Mouse (Mus musculus) ovary, postnatal 14 days (tissue): ENCODE measurements at regions not wholly inside any gene's neighbourhood (a gene's known extent, or its start where the extent isn't known, plus 50 kb on each side); places are given as distances from the start of the nearest gene placed in this dataset.

ENCODE experiments used
- DNase-seq: peaks from one replicate; pipeline ENCODE4 v3.0.0; 2022; ENCODE audit warnings: low spot score

- DNase-seq: no peak
Observed at GRCm38 (mm10) chr13:28573364-28573763, 316.0 kb downstream of the Gm11361 start.

GRCm38 (mm10) chr13:28572448-28572847, 315.1 kb downstream of the Gm11361 start:
- no peak for DNase-seq

- no peak for DNase-seq
Observed at GRCm38 (mm10) chr13:28571716-28572115, 314.4 kb downstream of the Gm11361 start.

GRCm38 (mm10) chr13:28563585-28563984, 306.3 kb downstream of the Gm11361 start:
- no peak for DNase-seq

- DNase-seq: no peak
Observed at GRCm38 (mm10) chr13:28560081-28560480, 302.8 kb downstream of the Gm11361 start.

GRCm38 (mm10) chr13:28557032-28557570, 299.8 kb downstream of the Gm11361 start:
- no peak for DNase-seq

- no peak for DNase-seq
Observed at GRCm38 (mm10) chr13:28556385-28556938, 299.1 kb downstream of the Gm11361 start.

GRCm38 (mm10) chr13:28554143-28554830, 297.0 kb downstream of the Gm11361 start:
- no peak for DNase-seq

- no peak for DNase-seq
Observed at GRCm38 (mm10) chr13:28552974-28553750, 295.8 kb downstream of the Gm11361 start.

GRCm38 (mm10) chr13:28551555-28551954, 294.2 kb downstream of the Gm11361 start:
- no peak for DNase-seq

GRCm38 (mm10) chr13:28545797-28546196, 288.5 kb downstream of the Gm11361 start:
- no peak for DNase-seq

- no peak for DNase-seq
Observed at GRCm38 (mm10) chr13:28545337-28545736, 288.0 kb downstream of the Gm11361 start.

GRCm38 (mm10) chr13:28544819-28545180, 287.5 kb downstream of the Gm11361 start:
- DNase-seq: no peak

GRCm38 (mm10) chr13:28544003-28544818, 286.9 kb downstream of the Gm11361 start:
- no peak for DNase-seq

GRCm38 (mm10) chr13:28541607-28542006, 284.3 kb downstream of the Gm11361 start:
- no peak for DNase-seq

GRCm38 (mm10) chr13:28533080-28533479, 275.8 kb downstream of the Gm11361 start:
- no peak for DNase-seq

GRCm38 (mm10) chr13:28532278-28532677, 274.9 kb downstream of the Gm11361 start:
- peak; percentile 62 for DNase-seq

GRCm38 (mm10) chr13:28531534-28531999, 274.2 kb downstream of the Gm11361 start:
- DNase-seq: no peak

- no peak for DNase-seq
Observed at GRCm38 (mm10) chr13:28530947-28531346, 273.6 kb downstream of the Gm11361 start.

GRCm38 (mm10) chr13:28528898-28529511, 271.7 kb downstream of the Gm11361 start:
- DNase-seq: no peak

GRCm38 (mm10) chr13:28526299-28526698, 269.0 kb downstream of the Gm11361 start:
- no peak for DNase-seq
